Comparison of ENCODE assay signal across 8 mouse cellular contexts in the genomic region with DNA sequence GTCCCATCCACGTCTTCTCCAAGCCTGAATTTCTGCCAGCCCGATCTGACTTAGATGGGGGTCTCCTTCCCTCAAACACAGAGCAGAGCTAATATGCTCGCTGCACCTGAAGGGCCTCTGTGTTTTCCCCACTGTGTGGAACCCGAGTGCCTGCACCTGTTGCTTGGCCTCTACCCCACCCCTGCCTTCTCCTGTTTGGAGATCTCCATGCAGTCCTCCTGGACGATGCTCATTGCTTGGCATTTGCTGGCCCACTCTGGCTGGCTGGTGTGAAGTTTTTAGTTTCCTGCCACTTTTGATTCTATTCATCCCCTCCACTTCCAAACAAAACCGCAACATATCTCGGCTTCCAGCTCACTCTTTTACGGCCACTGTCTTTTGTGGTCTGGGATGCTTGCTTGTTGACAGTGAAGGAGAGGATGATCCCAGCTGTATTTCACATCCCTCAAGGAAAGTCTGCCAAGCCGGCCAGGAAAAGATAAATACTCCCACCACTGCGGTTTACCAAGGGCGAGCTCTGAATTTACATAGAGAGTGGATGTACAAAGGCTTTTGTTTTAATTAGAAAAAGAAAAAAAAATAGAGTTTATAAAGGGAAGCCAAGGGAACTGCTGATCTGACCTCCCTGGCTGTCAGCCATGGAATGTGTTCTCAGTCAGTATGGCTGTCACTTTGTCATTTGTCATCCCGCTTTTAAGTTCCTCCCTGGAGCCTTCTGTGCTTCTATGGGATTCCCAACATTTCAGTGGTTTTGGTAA.
DNase-seq lines count a peak whose midpoint lies in the region; ATAC-seq lines count a peak whose summit lies in the region.

No protein-coding gene starts in this region.

- WGBS in kidney, embryonic 15.5 days = 39% methylated on average over 12 of the region's 12 CpGs
- 81% methylated on average over 12 of the region's 12 CpGs for WGBS in forebrain, embryonic 13.5 days

- 0 out of 2 replicates have a peak, but pooled peaks cover 5% of the 10 kb centered on the region for H3K4me1 ChIP-seq in kidney, embryonic 15.5 days
- no peaks in the 10 kb centered on the region for H3K4me1 ChIP-seq in forebrain, embryonic 13.5 days

- no peak overlapping the region for H3K4me3 ChIP-seq in kidney, embryonic 15.5 days (replicated peaks)
- H3K4me3 ChIP-seq in forebrain, embryonic 13.5 days = no peak overlapping the region

- peak; percentile 2 to 14 for DNase-seq in left cerebral cortex, postnatal 25 days (ENCODE audit: low spot score in 2 of 2)
- DNase-seq in left cerebral cortex, adult 8-10 months (ENCODE audit: low spot score in 2 of 2) = no peak
- peak; percentile 14 for DNase-seq in brain, embryonic 18.5 days (ENCODE audit: low read depth, low spot score)
- DNase-seq in ovary, postnatal 14 days (ENCODE audit: low spot score) = peak; percentile 32
- DNase-seq in right cerebral cortex, postnatal 4 days = no peak
- no peak for DNase-seq in layer of hippocampus, postnatal 36 days

- H3K36me3 ChIP-seq in kidney, embryonic 15.5 days = no peaks in the 10 kb centered on the region
- no peaks in the 10 kb centered on the region for H3K36me3 ChIP-seq in forebrain, embryonic 13.5 days (ENCODE audit: poor library complexity, severe bottlenecking)

- peak; percentile 80 for ATAC-seq in kidney, embryonic 15.5 days (replicated peaks; ENCODE audit: low FRiP score)
- ATAC-seq in forebrain, embryonic 13.5 days = no peak

- peaks cover 7% of the 10 kb centered on the region; the same call in 1 of the 2 replicates for H3K27me3 ChIP-seq in kidney, embryonic 15.5 days
- no peaks in the 10 kb centered on the region for H3K27me3 ChIP-seq in forebrain, embryonic 13.5 days

- intact Hi-C loops in left cerebral cortex, postnatal 25 days (cut with DNase I) = no loop called here

- H3K27ac ChIP-seq in kidney, embryonic 15.5 days = 0 out of 2 replicates have a peak overlapping the region, but pooled peaks have one; percentile 4
- H3K27ac ChIP-seq in forebrain, embryonic 13.5 days = no peak overlapping the region

- H3K9ac ChIP-seq in kidney, embryonic 15.5 days = no peak overlapping the region
- H3K9ac ChIP-seq in forebrain, embryonic 13.5 days = no peak overlapping the region

- no peaks in the 10 kb centered on the region for H3K9me3 ChIP-seq in kidney, embryonic 15.5 days (replicated peaks)
- no peaks in the 10 kb centered on the region for H3K9me3 ChIP-seq in forebrain, embryonic 13.5 days (replicated peaks)

- no peak overlapping the region for H3K4me2 ChIP-seq in kidney, embryonic 15.5 days
- H3K4me2 ChIP-seq in forebrain, embryonic 13.5 days = no peak overlapping the region

Comparison
In these comparisons a context has a peak if more than half of its experiments do, and no peak if none do; other contexts are left out.
1. DNase-seq: peak in left cerebral cortex, postnatal 25 days (2 of 2), brain, embryonic 18.5 days (single experiment) and ovary, postnatal 14 days (single experiment); none in left cerebral cortex, adult 8-10 months (0 of 2), right cerebral cortex, postnatal 4 days (single experiment) and layer of hippocampus, postnatal 36 days (0 of 2).